In genomic region chr11:96755298-96755697, GRCm38 (mm10) we compare ENCODE assay signal across 1 mouse cellular context.
TF ChIP-seq lines count a peak whose summit lies in the region.

No protein-coding gene starts in this region.

TF ChIP-seq in MEL, 35 proteins besides CTCF, POLR2A, EP300 and RAD21 (continued from another document):
- no peak for TF ChIP-seq ZMIZ1 (IDR thresholded peaks at IDR 0.05; ENCODE audit: low read depth, low read length)
- no peak for TF ChIP-seq BHLHE40 (IDR thresholded peaks at IDR 0.05; ENCODE audit: borderline replicate concordance, low read depth, low read length)
- no peak for TF ChIP-seq SIN3A (IDR thresholded peaks at IDR 0.05; ENCODE audit: low read length)
- no peak for TF ChIP-seq TAL1 (IDR thresholded peaks at IDR 0.05; ENCODE audit: low read length)
- TF ChIP-seq MYB (IDR thresholded peaks at IDR 0.05; ENCODE audit: low read depth, low read length), result no peak
- TF ChIP-seq JUND (IDR thresholded peaks at IDR 0.05; ENCODE audit: low read depth, low read length), result no peak
- no peak for TF ChIP-seq NELFE (IDR thresholded peaks at IDR 0.05; ENCODE audit: low read depth, low read length)
- TF ChIP-seq E2F4 (IDR thresholded peaks at IDR 0.05; ENCODE audit: borderline replicate concordance, low read depth, low read length), result no peak
- TF ChIP-seq GATA1 (IDR thresholded peaks at IDR 0.05; ENCODE audit: low read depth, low read length), result no peak
TF ChIP-seq in MEL: peak in this region for 0.
